ENCODE assay signal across 20 mouse cellular contexts in genomic region chr11:11731727-11732126, GRCm38 (mm10).
"Had no signal": no experiment of that assay in that cellular context is flagged by ENCODE, and none has a peak within 500 bp of the region (broad histone marks: within the 10 kb centered on the region; RNA-seq: fewer than 3 reads in every experiment).

No protein-coding gene starts in this region.

- H3K36me3 ChIP-seq: kidney, embryonic 15.5 days; lung, embryonic 15.5 days; midbrain, embryonic 12.5 days; midbrain, embryonic 15.5 days; neural tube, embryonic 12.5 days; neural tube, embryonic 15.5 days had no signal

- ATAC-seq: intestine, postnatal 0 days; midbrain, embryonic 15.5 days had no signal

- H3K27ac ChIP-seq: kidney, embryonic 15.5 days; left cerebral cortex, adult 2 months; lung, embryonic 15.5 days; midbrain, embryonic 12.5 days; midbrain, embryonic 15.5 days; neural tube, embryonic 12.5 days; neural tube, embryonic 15.5 days had no signal

- H3K27me3 ChIP-seq: kidney, embryonic 15.5 days; lung, embryonic 15.5 days; midbrain, embryonic 12.5 days; midbrain, embryonic 15.5 days; neural tube, embryonic 12.5 days; neural tube, embryonic 15.5 days had no signal

- H3K9ac ChIP-seq: kidney, embryonic 15.5 days; lung, embryonic 15.5 days; midbrain, embryonic 12.5 days; midbrain, embryonic 15.5 days; neural tube, embryonic 12.5 days; neural tube, embryonic 15.5 days had no signal

- H3K4me1 ChIP-seq: kidney, embryonic 15.5 days; lung, embryonic 15.5 days; midbrain, embryonic 12.5 days; midbrain, embryonic 15.5 days; neural tube, embryonic 12.5 days; neural tube, embryonic 15.5 days had no signal

- H3K9me3 ChIP-seq: kidney, embryonic 15.5 days; lung, embryonic 15.5 days; midbrain, embryonic 12.5 days; midbrain, embryonic 15.5 days; neural tube, embryonic 12.5 days; neural tube, embryonic 15.5 days had no signal

- DNase-seq: kidney, adult 8-10 months; kidney, postnatal 10 days; kidney, postnatal 36 days; layer of hippocampus, postnatal 36 days; lung, adult 18-20 months; lung, postnatal 10 days; lung, postnatal 36 days; right cerebral cortex, adult 18-20 months; right cerebral cortex, postnatal 14 days; right cerebral cortex, postnatal 4 days; thymus, adult 18-20 months; thymus, postnatal 36 days had no signal

- H3K4me2 ChIP-seq: kidney, embryonic 15.5 days; lung, embryonic 15.5 days; midbrain, embryonic 12.5 days; midbrain, embryonic 15.5 days; neural tube, embryonic 12.5 days; neural tube, embryonic 15.5 days had no signal

- H3K4me3 ChIP-seq: kidney, embryonic 15.5 days; left cerebral cortex, adult 2 months; lung, embryonic 15.5 days; midbrain, embryonic 12.5 days; midbrain, embryonic 15.5 days; neural tube, embryonic 12.5 days; neural tube, embryonic 15.5 days had no signal
